Mouse (Mus musculus): Measurements from ENCODE around the gene Rgl1.
"Not testable (repeated sequence)": the region's sequence is repeated elsewhere in the genome, so short reads cannot be mapped to it uniquely, and the experiment has no call there.

Rgl1 gene

GRCm38 (mm10) chr1:152784620-152785019 is 18.5 kb upstream of the Rgl1 start:
- DNase-seq: no peak

- peak; percentile 84 for DNase-seq
Measured at GRCm38 (mm10) chr1:152779071-152779737, 13.1 kb upstream of the Rgl1 start.

GRCm38 (mm10) chr1:152774601-152775000 is 8.4 kb upstream of the Rgl1 start:
- DNase-seq: not testable (repeated sequence)

- no peak for DNase-seq
Measured at GRCm38 (mm10) chr1:152771016-152771415, 4.9 kb upstream of the Rgl1 start.

- peak; percentile 89 for DNase-seq
Measured at GRCm38 (mm10) chr1:152767749-152768488, 1.8 kb upstream of the Rgl1 start.

GRCm38 (mm10) chr1:152766804-152767748 is 925 bp upstream of the Rgl1 start:
- peak; percentile 26 for DNase-seq

- DNase-seq: no peak
Measured at GRCm38 (mm10) chr1:152761791-152762190, 4.4 kb downstream of the Rgl1 start.

- DNase-seq: no peak
Measured at GRCm38 (mm10) chr1:152750312-152750965, 15.7 kb downstream of the Rgl1 start, which contains the start of gene Apobec4. Apobec4 (plus strand) TSS chr1:152750551.

- peak; percentile 44 for DNase-seq
Measured at GRCm38 (mm10) chr1:152749276-152749675, 16.9 kb downstream of the Rgl1 start.

- peak; percentile 92 for DNase-seq
Measured at GRCm38 (mm10) chr1:152746426-152746825, 19.7 kb downstream of the Rgl1 start.

GRCm38 (mm10) chr1:152743095-152743826 is 22.9 kb downstream of the Rgl1 start:
- DNase-seq: no peak

- DNase-seq: no peak
Measured at GRCm38 (mm10) chr1:152739374-152739773, 26.8 kb downstream of the Rgl1 start.

- no peak for DNase-seq
Measured at GRCm38 (mm10) chr1:152738793-152739192, 27.4 kb downstream of the Rgl1 start.

- DNase-seq: peak; percentile 32
Measured at GRCm38 (mm10) chr1:152727604-152728236, 38.4 kb downstream of the Rgl1 start.

GRCm38 (mm10) chr1:152726095-152726494 is 40.1 kb downstream of the Rgl1 start:
- DNase-seq: no peak

GRCm38 (mm10) chr1:152724286-152724685 is 41.9 kb downstream of the Rgl1 start:
- no peak for DNase-seq

- DNase-seq: no peak
Measured at GRCm38 (mm10) chr1:152721535-152722198, 44.5 kb downstream of the Rgl1 start.

GRCm38 (mm10) chr1:152720969-152721368 is 45.2 kb downstream of the Rgl1 start:
- DNase-seq: no peak

- DNase-seq: no peak
Measured at GRCm38 (mm10) chr1:152718200-152718599, 48.0 kb downstream of the Rgl1 start.

GRCm38 (mm10) chr1:152717329-152717728 is 48.8 kb downstream of the Rgl1 start:
- DNase-seq: no peak

GRCm38 (mm10) chr1:152714405-152714804 is 51.7 kb downstream of the Rgl1 start:
- no peak for DNase-seq
